Mouse (Mus musculus) liver, adult 2 months (tissue): ENCODE results near the gene Uimc1.

Source experiments
- CTCF ChIP-seq: fragments of 200-500 bp; IDR thresholded peaks from 2 replicates; pipeline ENCODE4 v1.5.1; 2011; ENCODE audit warnings: low read depth, low read length, control low read depth
- POLR2A ChIP-seq: fragments of 200-500 bp; IDR thresholded peaks from 2 replicates; pipeline ENCODE4 v1.6.1; 2011; ENCODE audit warnings: low read length, control low read depth; ENCODE audit not compliant: insufficient read depth; ENCODE audit errors: extremely low read depth

- TF ChIP-seq CTCF (no peak), POLR2A (no peak)
Measured at GRCm38 (mm10) chr13:55071322-55071721, 28.8 kb downstream of the Uimc1 start.
